Mouse (Mus musculus): ENCODE data around the gene Yipf4.

DNA sequence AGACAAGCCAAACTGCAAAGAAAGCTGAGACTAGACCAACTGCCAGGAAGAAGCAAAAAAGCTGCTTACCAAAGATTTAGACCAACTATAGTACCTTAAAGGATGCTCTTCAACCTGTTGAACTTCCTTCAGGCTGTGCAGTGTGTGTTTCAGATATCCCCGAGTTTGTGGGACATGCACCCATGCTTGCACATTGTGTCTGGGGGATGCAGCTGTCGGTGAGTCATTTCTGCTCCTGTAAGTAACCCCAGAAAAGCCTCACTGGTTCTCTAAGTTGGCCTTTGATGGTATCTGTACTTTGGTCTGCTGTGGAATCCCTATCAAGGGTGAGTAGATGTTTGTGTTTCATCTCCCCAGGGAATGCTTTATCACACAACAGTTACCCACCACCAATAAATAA is 23.0 kb downstream of the Yipf4 start:
- TF ChIP-seq CTCF (conservative IDR thresholded peaks at IDR 0.05 in 1 of 2, IDR thresholded peaks at IDR 0.05 in 1 of 2; ENCODE audit: low read depth in 2 of 2, low read length in 2 of 2): no peak
- TF ChIP-seq E2F4 (IDR thresholded peaks at IDR 0.05; ENCODE audit: insufficient replicate concordance, low read depth, low read length): no peak
